Mouse (Mus musculus) skeletal muscle tissue, postnatal 0 days (tissue): Measurements from ENCODE around the gene Zfp575. TPM values are rescaled to one million over a fixed set of nuclear protein-coding genes. Genes with fewer than 3 reads are reported as not detected.

Experiments
- polyA plus RNA-seq: library from polyadenylated mRNA; unstranded; fragments of >200 nt; fragmentation: Nextera tagmentation; extraction: Ambion mirVana; gene quantifications from 2 replicates; pipeline ENCODE4 v1.2.1, GENCODE M21; 2015

Zfp575 gene
- 2.4 TPM in 2 replicates for polyA plus RNA-seq

GRCm38 (mm10) chr7:24587330-24588105 is at the start of gene Zfp575, which contains the start of gene Ethe1:
Zfp575 (minus strand) TSS chr7:24587641.
Ethe1 (plus strand) TSS chr7:24587543.

GRCm38 (mm10) chr7:24636264-24636663 is 48.8 kb upstream of the Zfp575 start, which contains the start of gene Lypd3:
Lypd3 (plus strand) TSS chr7:24636550.

GRCm38 (mm10) chr7:24610144-24610878 is 22.9 kb upstream of the Zfp575 start, which contains the start of gene Phldb3:
Phldb3 (plus strand) TSS chr7:24610763.

GRCm38 (mm10) chr7:24546068-24546614 is 41.3 kb downstream of the Zfp575 start, which contains the start of the genes Pinlyp and Xrcc1:
Pinlyp (minus strand) TSS chr7:24546118.
Xrcc1 (plus strand) TSS chr7:24546289.

Other genes with a start within 250 kb of the Zfp575 start
- gene Lypd5, start 238.4 kb downstream of the Zfp575 start, polyA plus RNA-seq, result 5.3 TPM in 1 of 2 replicates, not detected in the other
- gene Kcnn4, start 217.4 kb downstream of the Zfp575 start, polyA plus RNA-seq, result 0.51 and 0.79 TPM in 2 replicates
- gene Smg9, start 188.0 kb downstream of the Zfp575 start, polyA plus RNA-seq, result 12.9 and 13.7 TPM in 2 replicates
- 0.42 and 0.62 TPM in 2 replicates for gene Irgc1, start 135.3 kb downstream of the Zfp575 start, polyA plus RNA-seq
- 3.4 and 4.1 TPM in 2 replicates for gene Plaur, start 125.2 kb downstream of the Zfp575 start, polyA plus RNA-seq
- gene Cadm4, start 105.6 kb downstream of the Zfp575 start, polyA plus RNA-seq, result 3.8 and 6.0 TPM in 2 replicates
- gene Zfp428, start 80.6 kb downstream of the Zfp575 start, polyA plus RNA-seq, result 23.6 and 25.5 TPM in 2 replicates
- gene AC161166.1, start 75.2 kb downstream of the Zfp575 start, polyA plus RNA-seq, result 0.15 TPM in 1 of 2 replicates, not detected in the other
- 5.3 and 6.0 TPM in 2 replicates for gene Irgq, start 57.0 kb downstream of the Zfp575 start, polyA plus RNA-seq
- 0.84 TPM in 1 of 2 replicates, not detected in the other for gene Pinlyp, start 41.5 kb downstream of the Zfp575 start, polyA plus RNA-seq
- gene Xrcc1, start 41.4 kb downstream of the Zfp575 start, polyA plus RNA-seq, result 37.4 and 39.0 TPM in 2 replicates
- 13.9 and 14.9 TPM in 2 replicates for gene Ethe1, start 98 bp downstream of the Zfp575 start, polyA plus RNA-seq
- 0.10 and 0.11 TPM in 2 replicates for gene Phldb3, start 23.1 kb upstream of the Zfp575 start, polyA plus RNA-seq
- 7.7 TPM in 1 of 2 replicates, not detected in the other for gene Lypd3, start 48.9 kb upstream of the Zfp575 start, polyA plus RNA-seq
- not detected in 2 replicates for gene Tex101, start 89.0 kb upstream of the Zfp575 start, polyA plus RNA-seq
- gene BC049730, start 121.6 kb upstream of the Zfp575 start, polyA plus RNA-seq, result not detected in 2 replicates
- gene Gm4763, start 139.3 kb upstream of the Zfp575 start, polyA plus RNA-seq, result not detected in 2 replicates
- gene Cd177, start 172.7 kb upstream of the Zfp575 start, polyA plus RNA-seq, result 0.05 and 0.07 TPM in 2 replicates
- not detected in 2 replicates for gene Ceacam10, start 189.6 kb upstream of the Zfp575 start, polyA plus RNA-seq